Mouse (Mus musculus) kidney, postnatal 14 days (tissue): ENCODE measurements around the gene Mydgf.
A peak's percentile ranks its signal among the peaks of the same experiment; 100 is the strongest.

ENCODE experiments used
- DNase-seq: peaks from one replicate; pipeline ENCODE4 v3.0.0; 2022; ENCODE audit warnings: mixed read lengths

Gene Mydgf

GRCm38 (mm10) chr17:56183658-56184103 is at the start of gene Mydgf:
Gene Mydgf (minus strand): TSS chr17:56183920.
- peak; percentile 97 for DNase-seq

GRCm38 (mm10) chr17:56233389-56233788 is 49.7 kb upstream of the Mydgf start:
- DNase-seq, result no peak

- DNase-seq, result no peak
These were observed 46.2 kb upstream of the Mydgf start for GRCm38 (mm10) chr17:56229943-56230342.

GRCm38 (mm10) chr17:56226566-56226965 is 42.8 kb upstream of the Mydgf start:
- DNase-seq, result no peak

- no peak for DNase-seq
These were observed 41.2 kb upstream of the Mydgf start for GRCm38 (mm10) chr17:56224916-56225315.

- peak; percentile 73 for DNase-seq
These were observed 36.1 kb upstream of the Mydgf start for GRCm38 (mm10) chr17:56219805-56220204.

- no peak for DNase-seq
These were observed 35.5 kb upstream of the Mydgf start for GRCm38 (mm10) chr17:56219251-56219650.

- peak; percentile 94 for DNase-seq
These were observed 34.9 kb upstream of the Mydgf start, which contains the start of gene Dpp9 for GRCm38 (mm10) chr17:56218377-56219191. Gene Dpp9 (minus strand): TSS chr17:56218905.

- DNase-seq, result no peak
These were observed 34.0 kb upstream of the Mydgf start for GRCm38 (mm10) chr17:56217670-56218069.

- no peak for DNase-seq
These were observed 30.5 kb upstream of the Mydgf start for GRCm38 (mm10) chr17:56214229-56214628.

GRCm38 (mm10) chr17:56212676-56213075 is 29.0 kb upstream of the Mydgf start:
- no peak for DNase-seq

GRCm38 (mm10) chr17:56211090-56211489 is 27.4 kb upstream of the Mydgf start:
- peak; percentile 35 for DNase-seq

GRCm38 (mm10) chr17:56208821-56209220 is 25.1 kb upstream of the Mydgf start:
- DNase-seq, result no peak

- DNase-seq, result no peak
These were observed 24.3 kb upstream of the Mydgf start for GRCm38 (mm10) chr17:56207963-56208530.

GRCm38 (mm10) chr17:56206986-56207674 is 23.4 kb upstream of the Mydgf start:
- no peak for DNase-seq

GRCm38 (mm10) chr17:56206276-56206884 is 22.7 kb upstream of the Mydgf start:
- DNase-seq, result no peak

GRCm38 (mm10) chr17:56203729-56204128 is 20.0 kb upstream of the Mydgf start:
- no peak for DNase-seq

GRCm38 (mm10) chr17:56202476-56202875 is 18.8 kb upstream of the Mydgf start:
- no peak for DNase-seq

- DNase-seq, result no peak
These were observed 17.9 kb upstream of the Mydgf start for GRCm38 (mm10) chr17:56201642-56202041.

- DNase-seq, result no peak
These were observed 16.9 kb upstream of the Mydgf start for GRCm38 (mm10) chr17:56200586-56200985.

- DNase-seq, result no peak
These were observed 13.1 kb upstream of the Mydgf start for GRCm38 (mm10) chr17:56196860-56197259.

GRCm38 (mm10) chr17:56194765-56195164 is 11.0 kb upstream of the Mydgf start:
- peak; percentile 29 for DNase-seq

- no peak for DNase-seq
These were observed 10.6 kb upstream of the Mydgf start for GRCm38 (mm10) chr17:56194357-56194756.
